Mouse (Mus musculus): ENCODE data around the gene Mogat2.

Mogat2 gene

GRCm38 (mm10) chr7:99234916-99235315 is 3.5 kb downstream of the Mogat2 start:
- DNase-seq = no peak

DNA sequence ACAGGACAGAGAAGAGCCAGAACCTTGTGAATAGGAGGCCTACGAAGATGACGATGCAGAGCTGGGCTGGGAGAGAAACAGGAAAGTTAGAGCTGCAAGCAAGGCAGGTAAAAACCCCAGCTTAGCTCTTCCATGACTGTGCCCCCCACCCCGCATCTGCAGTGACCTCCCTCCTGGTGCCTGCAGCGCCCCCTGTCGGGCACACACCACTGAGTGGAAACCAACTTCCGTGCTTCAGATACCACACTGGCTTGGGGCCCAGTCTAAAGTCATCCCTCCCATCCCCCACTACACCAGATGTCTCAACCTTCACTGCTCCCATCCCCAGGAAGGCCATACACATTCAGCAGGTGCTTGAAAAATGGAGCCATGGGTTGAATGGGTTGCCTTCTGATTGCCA is 5.8 kb downstream of the Mogat2 start:
- no peak for DNase-seq

GRCm38 (mm10) chr7:99230061-99230747 is 8.2 kb downstream of the Mogat2 start:
- DNase-seq = no peak

- peak; percentile 16 for DNase-seq
These were observed 9.0 kb downstream of the Mogat2 start for GRCm38 (mm10) chr7:99229411-99229810.

DNA sequence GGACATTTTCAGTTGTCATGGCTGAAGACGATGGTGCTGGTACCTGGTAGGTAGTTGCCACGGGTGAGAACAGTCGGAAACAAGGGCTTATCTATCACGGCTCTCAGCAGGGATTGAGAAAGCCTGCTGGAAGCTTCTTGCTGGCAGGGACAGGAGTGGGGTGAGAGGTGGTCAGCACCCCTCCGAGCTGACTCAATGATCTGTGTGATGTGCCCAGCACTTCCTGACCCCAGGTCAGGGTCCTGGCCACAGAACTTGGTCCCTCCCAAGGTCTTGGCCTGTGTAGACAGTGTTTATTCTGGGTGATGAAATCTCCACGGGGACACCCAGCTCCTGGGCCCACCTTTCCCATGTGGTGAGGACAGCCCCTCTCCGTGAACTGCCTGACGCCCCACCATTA is 9.6 kb downstream of the Mogat2 start:
- no peak for DNase-seq

DNA sequence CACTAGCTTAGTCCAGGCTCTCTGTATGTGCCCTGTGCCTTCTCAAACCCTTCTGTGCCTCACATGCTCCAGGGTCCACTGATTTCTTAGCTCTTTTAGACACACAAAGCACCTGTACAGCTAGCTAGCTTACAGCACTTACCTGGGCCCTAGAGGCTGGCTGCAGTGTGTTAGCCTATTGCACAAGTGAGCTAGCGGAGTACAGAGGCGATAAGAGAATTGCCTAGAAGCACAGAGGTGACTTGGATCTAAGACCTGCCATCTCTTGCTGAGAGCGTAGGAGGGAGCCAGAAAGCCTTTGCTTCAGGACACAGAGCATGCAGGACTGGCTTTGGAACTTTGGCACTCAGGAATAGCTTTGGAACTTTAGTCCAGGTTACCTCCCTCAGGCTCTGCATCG is 11.2 kb downstream of the Mogat2 start:
- no peak for DNase-seq

DNA sequence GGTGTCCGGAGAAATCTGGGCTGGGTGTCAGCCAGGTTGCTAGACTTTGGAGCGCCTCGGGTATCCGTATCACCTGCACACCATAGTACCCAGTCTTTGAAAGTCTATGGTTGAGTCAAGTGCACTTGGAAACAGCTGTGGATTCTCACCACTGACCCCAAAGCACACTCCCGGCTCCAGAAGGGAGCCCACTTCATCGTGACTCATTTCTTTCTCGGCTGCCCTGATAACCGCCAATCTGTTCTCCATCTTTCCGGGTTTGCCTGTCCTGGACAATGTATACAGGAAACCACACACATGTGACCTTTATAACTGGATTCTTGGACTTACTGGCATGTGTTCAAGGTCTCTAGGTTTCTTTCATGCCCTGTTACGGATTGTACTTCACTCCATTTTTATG is 11.8 kb downstream of the Mogat2 start:
- no peak for DNase-seq

DNA sequence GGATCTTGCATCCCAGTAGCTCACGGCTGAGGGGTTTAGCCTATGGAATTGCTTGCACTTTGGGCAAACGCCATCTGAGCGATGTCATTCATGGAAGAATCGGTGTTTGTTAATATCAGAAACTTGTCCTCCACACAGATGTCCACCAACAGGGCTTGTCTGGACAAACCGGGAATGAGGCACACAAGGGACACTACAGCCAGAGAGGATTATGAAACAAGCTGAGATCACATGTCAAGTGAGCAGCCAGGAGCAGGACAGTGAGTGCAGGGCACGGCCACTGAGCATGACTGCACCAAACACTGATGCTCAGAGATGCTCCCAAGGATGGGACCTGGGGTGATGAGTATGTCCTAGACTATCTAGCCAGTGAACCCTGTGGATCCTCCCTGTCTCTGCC is 13.0 kb downstream of the Mogat2 start:
- no peak for DNase-seq

DNA sequence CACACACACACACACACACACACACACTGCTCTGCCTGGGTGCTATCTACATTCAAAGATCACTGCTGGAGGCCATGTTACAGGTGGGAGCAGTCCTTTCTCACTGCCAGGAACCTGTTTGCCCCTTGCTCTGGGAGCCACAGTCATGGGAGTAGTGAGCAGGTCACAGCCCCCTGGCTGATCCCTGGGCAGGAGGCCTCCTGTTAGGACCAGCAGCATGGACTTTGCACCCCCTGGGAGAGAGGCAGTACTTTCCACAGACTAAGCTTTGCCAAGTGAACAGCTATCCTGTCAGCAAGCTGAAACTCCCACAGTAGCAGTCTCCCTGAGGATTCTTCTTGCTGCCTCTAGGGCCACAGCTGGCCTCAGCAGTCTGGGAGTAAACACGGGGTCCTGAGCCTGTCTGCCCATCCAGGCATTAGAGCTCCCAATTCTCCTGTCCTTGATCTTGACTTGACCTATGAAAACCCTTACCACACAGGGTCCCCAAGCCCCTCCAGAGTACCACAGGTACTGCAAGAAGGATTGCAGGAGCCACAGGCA is 13.7 kb downstream of the Mogat2 start:
- no peak for DNase-seq

- DNase-seq = no peak
These were observed 14.2 kb downstream of the Mogat2 start for GRCm38 (mm10) chr7:99224225-99224624.

- no peak for DNase-seq
These were observed 20.9 kb downstream of the Mogat2 start for GRCm38 (mm10) chr7:99217338-99218074.

DNA sequence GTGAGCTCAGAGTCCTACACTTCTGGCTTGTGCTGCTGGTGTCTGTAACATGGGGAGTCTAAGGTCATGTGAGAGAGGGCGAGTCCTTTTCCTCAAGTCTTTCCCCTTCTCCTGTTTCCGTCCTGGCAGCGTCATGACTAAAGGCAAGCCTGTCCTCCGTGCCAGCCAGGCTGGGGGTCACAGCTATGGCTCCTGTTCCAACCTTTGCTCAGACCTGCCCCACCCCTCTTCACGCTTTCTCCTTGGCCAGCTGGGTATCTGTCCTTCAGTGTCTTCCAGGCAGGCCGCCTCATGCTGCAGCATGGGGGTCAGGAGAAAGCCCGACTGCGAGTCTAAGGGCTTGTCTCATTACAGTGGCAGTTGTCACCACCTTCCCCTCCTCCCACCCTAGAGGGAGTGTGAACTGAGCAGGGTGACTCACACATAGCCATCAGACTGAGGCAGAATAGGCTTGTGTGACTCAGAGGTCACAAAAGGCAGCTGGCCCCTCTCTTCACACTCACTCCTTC is 23.0 kb downstream of the Mogat2 start:
- DNase-seq = no peak

GRCm38 (mm10) chr7:99214621-99215185 is 23.7 kb downstream of the Mogat2 start:
- DNase-seq = no peak

DNA sequence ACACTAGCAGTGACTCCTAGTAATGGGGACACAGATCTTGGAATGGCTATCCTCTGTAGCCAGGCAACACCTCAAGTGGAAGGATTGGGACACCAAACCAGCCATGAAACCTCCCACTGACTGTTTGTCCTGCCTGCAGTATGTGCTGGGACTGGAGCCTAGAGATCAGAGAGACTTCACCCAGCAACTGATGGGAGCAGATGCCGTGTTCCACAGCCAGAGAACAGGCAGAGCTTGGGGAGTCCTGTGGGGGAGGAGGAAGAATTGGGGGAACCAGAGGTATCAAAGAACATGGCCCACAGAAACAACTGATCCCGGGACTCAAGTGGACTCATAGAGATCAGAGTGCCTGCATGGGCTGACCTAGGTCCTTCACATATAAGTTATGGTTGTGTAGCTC is 24.7 kb downstream of the Mogat2 start:
- no peak for DNase-seq

DNA sequence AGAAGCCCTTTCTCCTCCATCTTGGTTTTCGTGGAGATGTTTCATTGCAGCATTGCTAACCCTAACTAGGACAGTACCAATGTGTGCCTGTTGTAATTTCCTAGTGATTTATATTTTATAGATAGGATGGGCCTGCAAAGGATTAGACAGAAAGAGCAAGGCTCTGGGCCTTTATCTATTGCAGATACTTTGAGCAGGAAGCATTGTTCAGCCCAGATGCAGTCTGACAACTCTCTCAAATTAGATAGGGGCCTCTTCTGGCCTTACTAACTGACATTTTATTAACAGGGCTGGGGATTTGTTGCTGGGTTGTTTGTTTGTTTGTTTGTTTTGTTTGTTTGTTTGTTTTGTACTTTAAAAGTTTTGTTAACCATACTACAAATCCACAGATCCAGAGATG is 25.4 kb downstream of the Mogat2 start:
- DNase-seq = no peak

DNA sequence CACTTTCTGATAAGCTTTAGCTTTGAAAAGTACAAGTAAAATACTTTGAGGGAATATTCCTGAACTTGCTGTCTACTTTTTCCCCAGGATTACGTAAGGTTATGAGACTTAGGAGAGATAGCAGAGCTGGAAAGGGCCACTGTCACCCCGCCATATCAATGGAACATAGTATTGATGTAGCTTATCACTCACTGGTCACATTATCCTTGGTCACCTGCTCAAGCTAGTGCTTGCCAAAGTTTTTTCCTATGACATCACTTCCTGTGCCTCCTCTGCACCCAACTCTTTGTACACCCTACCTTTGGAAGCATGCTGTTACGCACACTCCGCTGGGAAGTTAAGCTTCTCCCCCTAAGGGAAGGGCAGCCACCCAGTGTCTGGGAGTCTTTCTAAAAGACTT is 29.7 kb downstream of the Mogat2 start:
- no peak for DNase-seq

GRCm38 (mm10) chr7:99206364-99206763 is 32.1 kb downstream of the Mogat2 start:
- no peak for DNase-seq

DNA sequence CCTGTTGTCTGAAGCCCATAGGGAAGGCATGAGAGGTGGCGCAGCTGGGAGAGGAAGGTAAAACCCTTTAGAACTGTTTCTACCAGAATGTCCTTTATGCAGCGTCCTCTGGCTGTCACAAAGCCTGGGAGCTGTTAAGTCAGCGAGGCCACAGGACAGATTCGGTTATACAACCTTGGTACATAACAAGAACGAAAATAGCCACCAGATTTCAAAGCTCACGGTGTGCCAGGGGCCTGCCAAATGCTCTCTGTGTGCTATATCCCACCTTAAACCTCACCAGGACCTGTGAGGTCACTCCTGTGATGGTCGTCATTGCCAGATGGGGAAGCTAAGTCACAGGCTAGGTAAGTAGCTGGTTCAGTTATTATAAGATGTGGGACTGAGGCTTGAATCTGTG is 36.3 kb downstream of the Mogat2 start:
- DNase-seq = no peak

GRCm38 (mm10) chr7:99200290-99200689 is 38.1 kb downstream of the Mogat2 start:
- DNase-seq = no peak

- DNase-seq = no peak
These were observed 38.8 kb downstream of the Mogat2 start for GRCm38 (mm10) chr7:99199451-99200175.

DNA sequence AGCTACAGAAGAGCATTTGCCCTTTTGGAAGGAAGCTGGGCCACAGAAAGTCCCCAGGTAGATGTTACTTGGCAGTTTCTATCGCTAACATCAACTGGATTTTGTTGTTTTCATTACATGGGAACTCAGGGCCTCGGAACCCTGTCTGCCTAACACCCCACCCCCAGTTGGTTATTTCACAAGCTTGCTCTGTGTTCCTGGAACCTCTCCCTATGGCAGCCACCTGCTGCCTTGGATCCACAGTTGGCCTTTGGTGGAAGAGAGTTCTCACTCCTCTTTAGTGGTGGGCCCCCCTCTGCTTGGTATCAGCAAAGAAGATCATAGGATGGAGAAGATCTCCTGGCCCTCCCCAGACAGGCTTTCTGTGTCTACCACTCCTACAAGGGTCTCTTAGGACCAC is 39.6 kb downstream of the Mogat2 start:
- no peak for DNase-seq

- no peak for DNase-seq
These were observed 43.9 kb downstream of the Mogat2 start for GRCm38 (mm10) chr7:99194511-99194910.

DNA sequence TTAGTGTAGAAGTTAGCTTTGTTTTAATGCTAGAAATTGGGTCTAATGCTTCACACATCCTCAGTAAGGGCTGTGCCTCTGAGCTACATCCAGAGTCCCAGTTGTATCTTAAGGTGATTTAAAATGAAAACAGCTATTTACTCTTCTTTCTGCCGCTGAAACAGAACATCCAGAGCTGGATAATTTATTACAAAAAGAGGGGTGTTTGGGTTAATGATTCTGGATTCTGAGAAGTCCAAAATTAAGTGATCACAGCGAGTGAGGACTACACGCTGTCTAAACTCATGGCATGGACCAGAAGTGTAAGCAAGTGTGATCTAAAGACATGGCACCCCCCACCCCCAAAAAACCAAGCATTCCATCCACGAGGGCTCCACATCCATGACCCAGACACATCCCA is 44.5 kb downstream of the Mogat2 start:
- DNase-seq = no peak
